Mouse (Mus musculus) adrenal gland (tissue): ENCODE data around the gene Srsf3.
"Not testable (repeated sequence)": the region's sequence is repeated elsewhere in the genome, so short reads cannot be mapped to it uniquely, and the experiment has no call there.

Experiments
- intact Hi-C: fragments of 180-260 bp; cut with DNase I; formaldehyde crosslinking; loops from one replicate; pipeline ENCODE4 v1.15.1; 2025

Gene Srsf3

DNA sequence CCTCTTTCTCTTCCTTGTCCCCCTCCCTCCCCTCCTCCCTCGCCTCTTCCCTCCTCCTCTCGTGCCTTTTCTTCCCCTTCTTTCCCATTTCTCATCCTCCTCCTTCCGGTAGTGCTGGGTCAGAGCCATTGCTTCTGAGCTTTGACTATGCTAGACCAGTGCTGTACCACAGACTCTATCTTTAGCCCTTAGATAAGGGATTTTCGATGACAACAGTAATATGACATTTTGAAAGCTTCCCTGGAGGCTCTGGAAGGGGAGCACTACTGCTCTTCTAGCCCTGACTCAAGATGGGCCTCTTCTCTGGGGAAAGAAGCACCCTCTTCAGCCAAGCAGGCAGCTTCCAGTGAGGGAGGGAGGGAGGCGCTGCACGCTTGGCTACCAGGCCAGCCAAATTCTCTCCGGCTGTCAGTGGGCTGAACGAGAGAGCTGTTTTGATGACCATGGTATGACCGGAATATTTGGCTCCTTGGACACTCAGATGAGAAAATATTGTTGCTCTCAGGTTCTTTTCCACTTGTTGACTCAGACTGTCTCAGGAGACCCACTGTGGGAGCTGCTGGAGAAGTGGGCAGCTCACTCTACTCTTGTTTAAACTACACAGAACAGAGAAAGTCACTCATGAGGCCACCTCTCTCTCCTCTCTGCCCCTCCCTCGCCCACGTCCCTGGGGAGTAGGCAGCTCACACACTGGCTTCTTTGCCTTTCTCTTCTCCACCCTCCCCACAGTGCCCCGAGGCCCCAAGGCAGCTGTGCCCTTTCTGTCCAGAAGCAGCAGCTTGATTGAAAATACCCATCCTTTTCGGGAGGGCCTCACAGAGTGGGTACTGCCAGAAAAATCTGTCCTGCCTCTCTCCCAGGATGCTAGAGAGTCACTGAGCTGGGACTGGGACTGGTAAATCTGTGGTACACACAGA lies 29.9 kb downstream of the Srsf3 start:
- intact Hi-C loops: no loop called here

GRCm38 (mm10) chr17:29063121-29063987 lies 30.9 kb downstream of the Srsf3 start:
- intact Hi-C loops: no loop called here

- intact Hi-C loops: no loop called here
Measured at GRCm38 (mm10) chr17:29063988-29064285, 31.5 kb downstream of the Srsf3 start.

DNA sequence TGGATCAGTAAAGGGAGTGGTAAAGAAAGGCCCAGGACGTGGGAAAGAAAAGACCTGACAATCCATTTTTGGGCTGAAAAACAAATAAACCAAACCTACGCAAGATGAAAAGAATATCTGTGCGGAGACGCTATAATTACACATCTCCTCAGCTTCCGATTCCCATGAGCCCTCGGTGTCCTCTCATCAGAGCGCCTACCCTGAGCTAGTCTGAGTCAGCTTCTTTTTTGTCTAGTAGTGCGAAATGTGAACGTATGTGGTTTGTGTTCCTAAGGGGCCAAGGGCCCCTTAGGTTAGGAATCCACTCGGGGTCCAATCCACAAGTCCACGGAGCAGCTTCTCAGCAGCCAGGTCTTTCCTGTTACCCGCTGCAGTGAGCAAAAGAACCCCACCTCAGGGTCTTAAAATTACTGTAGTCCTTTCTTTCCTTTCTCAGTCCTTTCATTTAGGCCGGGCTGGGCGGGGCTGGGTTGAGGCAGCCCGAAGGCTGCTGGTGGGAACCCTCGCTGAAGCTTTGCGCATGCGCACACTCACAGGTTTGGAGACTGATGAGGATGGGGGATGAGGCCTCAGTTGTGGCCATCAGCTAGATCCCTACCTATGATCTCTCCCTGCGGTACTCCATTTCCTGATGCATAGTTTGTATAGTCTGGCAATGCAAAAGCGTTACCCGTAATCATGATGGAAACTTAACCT lies 33.0 kb downstream of the Srsf3 start:
- intact Hi-C loops: no loop called here

DNA sequence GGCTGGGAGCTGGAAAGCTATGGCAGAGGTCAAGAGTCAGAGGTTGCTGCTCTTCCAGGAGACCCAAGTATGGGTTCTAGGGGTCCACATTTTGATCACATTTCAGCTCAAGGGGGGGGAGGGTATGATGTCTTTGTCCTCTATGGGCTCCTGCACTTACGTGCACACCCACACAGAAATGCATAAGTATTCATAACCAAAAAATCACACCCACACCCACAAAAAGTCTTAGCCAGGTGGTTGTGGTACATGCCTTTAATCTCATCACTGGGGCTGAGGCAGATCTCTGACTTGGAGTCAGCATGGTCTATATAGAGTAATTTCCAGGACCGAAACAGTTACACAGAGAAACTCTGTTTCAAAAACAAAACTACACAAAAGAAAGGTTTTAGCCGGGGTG lies 33.5 kb downstream of the Srsf3 start:
- intact Hi-C loops: no loop called here

DNA sequence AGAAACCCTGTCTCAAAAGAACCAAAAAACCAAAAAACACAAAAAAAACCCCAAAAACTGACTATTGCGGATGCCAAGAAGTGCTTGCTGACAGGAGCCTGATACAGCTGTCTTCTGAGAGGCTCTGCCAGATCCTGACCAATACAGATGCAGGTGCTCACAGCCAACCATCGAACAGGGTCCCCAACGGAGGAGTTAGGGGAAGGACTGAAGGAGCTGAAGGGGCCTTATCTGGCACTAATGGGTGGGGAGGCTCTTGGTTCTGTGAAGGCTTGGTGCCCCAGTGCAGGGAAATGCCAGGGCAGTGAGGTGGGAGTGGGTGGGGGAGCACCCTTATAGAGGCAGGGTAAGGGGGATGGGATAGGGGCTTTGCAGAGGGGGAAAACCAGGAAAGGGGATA lies 35.0 kb downstream of the Srsf3 start:
- intact Hi-C loops: not testable (repeated sequence)

DNA sequence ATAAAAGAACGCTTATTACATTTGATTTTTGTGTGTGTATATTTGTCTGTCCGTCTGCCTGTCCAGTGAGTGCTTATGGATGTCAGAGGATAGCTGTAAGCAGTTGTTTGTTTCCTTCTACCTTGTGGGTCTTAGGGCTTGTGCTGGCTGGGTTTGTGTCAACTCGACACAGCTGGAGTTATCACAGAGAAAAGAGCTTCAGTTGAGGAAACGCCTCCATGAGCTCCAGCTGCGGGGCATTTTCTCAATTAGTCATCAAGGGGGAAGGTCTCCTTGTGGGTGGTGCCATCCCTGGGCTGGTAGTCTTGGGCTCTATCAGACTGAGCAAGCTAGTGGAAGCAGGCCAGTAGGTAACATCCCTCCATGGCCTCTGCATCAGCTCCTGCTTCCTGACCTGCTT lies 35.4 kb downstream of the Srsf3 start:
- intact Hi-C loops: no loop called here

GRCm38 (mm10) chr17:29069063-29069462 lies 36.6 kb downstream of the Srsf3 start:
- intact Hi-C loops: no loop called here

GRCm38 (mm10) chr17:29071820-29072219 lies 39.4 kb downstream of the Srsf3 start:
- intact Hi-C loops: no loop called here

DNA sequence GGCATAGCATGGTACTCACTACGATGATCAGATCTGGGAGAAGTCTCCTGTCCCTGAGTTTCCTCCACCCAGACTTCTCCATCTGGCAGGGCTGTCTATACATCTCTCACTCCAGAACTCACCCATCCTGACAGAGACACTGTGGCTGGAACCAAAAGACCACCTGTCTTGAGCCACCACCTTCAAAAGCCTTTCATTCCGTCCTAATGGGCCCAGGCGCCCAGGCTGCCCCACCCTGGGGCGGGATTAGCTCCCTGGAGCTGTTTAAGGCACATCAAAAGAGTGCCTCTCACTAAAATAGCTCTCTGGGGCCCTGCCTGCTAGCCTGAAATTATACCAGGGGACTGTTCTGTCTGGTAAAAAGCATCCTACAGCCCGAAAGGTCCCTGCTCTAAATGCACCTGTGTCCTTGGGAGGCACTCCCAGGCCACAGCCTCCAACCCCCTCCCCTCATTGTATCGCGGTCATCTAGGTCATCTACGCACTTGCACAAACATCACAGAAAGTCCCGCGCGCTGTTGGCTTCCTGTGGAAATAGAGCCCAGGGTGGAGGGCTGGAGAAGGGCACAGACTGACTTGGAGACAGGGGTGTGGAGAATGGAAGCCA lies 40.4 kb downstream of the Srsf3 start:
- intact Hi-C loops: no loop called here

DNA sequence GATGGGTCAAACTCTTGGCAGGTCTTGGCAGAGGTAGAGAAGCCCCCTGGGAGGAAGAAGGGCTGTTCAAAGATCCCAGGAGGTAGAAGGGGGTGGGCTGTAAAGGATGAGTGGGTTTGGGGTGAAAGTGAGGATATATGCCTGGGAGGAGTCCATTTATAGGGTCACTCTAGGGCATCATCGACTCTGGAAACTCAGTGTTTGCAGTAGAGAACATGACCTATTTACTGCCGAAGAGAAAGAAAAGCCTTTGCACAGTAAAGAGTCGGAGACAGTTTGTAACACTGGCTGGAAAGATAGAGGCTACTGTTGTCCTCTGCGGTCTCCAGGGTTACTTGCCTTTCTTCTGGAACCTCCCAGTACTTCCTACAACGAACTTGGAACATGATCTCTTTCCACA lies 40.9 kb downstream of the Srsf3 start:
- intact Hi-C loops: no loop called here

DNA sequence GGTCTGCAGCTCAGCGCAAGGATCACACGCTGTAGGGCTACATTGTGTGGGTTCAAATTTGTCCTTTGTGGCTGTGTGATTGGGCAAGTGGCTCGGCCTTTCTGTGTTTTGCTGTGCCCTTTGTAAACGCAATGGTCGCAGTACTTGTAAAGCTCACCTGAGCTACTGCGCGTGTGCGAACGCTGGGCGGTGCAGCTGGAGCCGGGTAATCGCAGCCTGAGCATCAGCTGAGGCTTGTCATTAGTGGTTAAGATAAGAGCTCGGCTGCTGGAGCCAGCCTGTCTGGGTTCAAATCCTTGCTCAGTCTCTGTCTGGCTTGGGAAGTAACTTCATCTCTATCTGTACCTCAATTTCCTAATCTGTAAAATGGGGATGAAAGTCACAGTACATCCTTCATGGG lies 41.7 kb downstream of the Srsf3 start:
- intact Hi-C loops: no loop called here

DNA sequence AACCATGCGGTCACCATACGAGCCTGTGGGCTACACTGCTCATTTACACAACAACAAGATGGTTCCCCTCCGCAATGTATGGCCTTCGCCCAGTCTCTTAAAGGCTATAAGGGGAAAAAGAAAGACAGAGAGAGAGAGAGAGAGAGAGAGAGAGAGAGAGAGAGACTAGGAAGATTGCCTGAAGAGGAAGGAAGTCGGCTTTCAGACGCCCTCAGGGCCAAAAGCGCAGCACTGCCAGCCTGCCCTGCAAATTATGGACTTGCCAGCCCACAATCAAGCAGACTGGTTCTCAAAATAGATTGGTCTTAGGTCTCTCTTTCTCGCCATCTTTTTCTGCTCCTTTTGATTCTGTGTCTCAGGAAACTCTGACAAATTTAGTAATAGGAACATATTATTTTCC lies 43.8 kb downstream of the Srsf3 start:
- intact Hi-C loops: no loop called here

GRCm38 (mm10) chr17:29077786-29078509 lies 45.5 kb downstream of the Srsf3 start:
- intact Hi-C loops: no loop called here

DNA sequence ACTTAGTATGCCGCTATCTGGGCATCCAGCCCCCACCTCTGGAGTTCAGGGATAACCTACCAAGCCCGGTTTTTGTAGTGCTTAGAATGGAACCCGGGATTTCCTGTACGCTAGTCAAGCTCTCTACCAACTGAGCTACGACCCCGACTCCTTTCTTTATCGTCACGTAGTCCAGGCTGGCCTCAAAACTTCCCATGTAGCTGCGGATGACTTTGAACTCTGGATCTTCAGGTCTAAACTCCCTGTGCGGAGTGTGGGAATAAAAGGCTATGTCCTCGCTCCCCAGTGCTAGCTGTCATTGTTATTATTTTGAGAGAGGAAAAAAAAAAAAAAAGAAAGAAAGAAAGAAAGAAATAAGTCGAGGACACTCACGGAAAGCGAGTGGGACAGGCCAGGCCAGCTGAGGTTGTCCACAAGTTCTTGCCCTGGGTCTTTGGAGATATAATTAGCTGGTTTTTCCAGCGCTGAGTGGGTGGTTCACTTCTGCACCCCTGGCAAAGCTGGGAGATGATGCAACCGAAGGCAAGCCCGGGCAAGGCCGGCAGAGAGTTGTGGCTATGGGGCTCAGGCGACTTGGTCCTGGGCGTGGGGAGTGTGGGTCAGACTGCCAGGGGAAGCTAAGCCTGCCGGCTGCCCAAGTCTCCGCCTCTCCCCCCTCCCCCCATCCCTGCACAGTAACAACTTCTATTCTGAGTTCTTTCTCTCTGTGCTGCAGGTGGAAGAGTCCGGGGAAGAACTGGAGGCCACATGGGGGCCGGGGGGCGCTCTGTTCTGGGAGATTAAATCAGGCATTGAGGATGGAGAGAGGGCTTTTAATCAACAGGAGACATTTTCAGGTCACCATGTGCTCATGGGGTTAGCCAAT lies 46.3 kb downstream of the Srsf3 start:
- intact Hi-C loops: no loop called here

- intact Hi-C loops: no loop called here
Measured at GRCm38 (mm10) chr17:29080758-29081617, 48.6 kb downstream of the Srsf3 start.

- intact Hi-C loops: no loop called here
Measured at GRCm38 (mm10) chr17:29081618-29082381, 49.4 kb downstream of the Srsf3 start.

DNA sequence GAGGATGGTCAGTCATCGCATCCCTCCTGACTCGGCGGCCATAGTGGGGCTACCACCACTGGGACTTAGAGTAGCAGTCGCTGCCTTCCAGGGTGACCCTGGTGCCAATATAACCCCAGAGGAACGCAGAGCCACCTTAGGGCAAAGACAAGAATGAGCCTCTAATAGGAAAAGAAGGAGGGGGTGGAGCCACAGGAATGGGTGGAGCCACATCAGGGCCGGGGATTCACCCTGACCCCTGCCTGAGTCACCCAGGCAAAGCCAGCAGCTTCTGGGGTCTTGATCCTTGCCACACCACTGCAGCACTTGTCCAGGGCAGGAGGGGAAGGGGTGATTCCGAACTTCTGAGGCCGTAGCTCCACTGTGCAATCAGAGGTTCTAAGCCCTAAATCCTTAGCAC lies 51.2 kb downstream of the Srsf3 start:
- intact Hi-C loops: no loop called here
